ENCODE assay signal across 27 mouse cellular contexts in the genomic region with DNA sequence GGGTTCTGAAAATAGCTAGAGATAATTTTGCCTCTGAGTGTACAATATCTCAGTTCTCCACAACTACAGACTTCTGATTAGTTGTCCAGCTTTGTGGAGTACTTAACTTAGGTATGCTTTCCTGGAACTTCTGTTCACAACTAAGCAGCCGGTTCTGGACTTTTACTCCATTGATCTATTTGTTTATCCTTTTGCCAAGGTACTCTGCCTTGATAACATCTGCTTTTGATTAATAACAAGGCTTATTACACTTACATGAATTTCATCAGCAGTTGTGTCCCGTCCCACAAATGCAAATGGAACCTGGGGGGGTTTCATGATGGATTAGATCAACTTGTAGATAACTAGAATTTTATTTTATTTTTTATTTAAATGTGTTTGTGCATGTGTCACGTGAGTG. TPM values are rescaled to one million over a fixed set of nuclear protein-coding genes. Genes with fewer than 3 reads are reported as not detected.
DNase-seq lines count a peak whose midpoint lies in the region; ATAC-seq and TF ChIP-seq lines count a peak whose summit lies in the region.
"Had no signal": no experiment of that assay in that cellular context is flagged by ENCODE, and none has a peak within 500 bp of the region (broad histone marks: within the 10 kb centered on the region; RNA-seq: fewer than 3 reads in every experiment).

No protein-coding gene starts in this region.

- no peaks in the 10 kb centered on the region for H3K9me3 ChIP-seq in liver, postnatal 0 days (ENCODE audit: low read length)
- no peaks in the 10 kb centered on the region for H3K9me3 ChIP-seq in liver, embryonic 11.5 days (ENCODE audit: control insufficient read depth, low read length)
- H3K9me3 ChIP-seq: G1E had no signal

- H3K79me2 ChIP-seq in liver, adult 2 months (ENCODE audit: control insufficient read depth, insufficient read depth, low read length), result peaks cover 22% of the 10 kb centered on the region

- H3K4me1 ChIP-seq in kidney, adult 2 months (ENCODE audit: control insufficient read depth, insufficient read depth, low read length), result peaks cover 9% of the 10 kb centered on the region; the same call in 1 of the 2 replicates
- peaks cover 10% of the 10 kb centered on the region; the same call in 1 of the 2 replicates for H3K4me1 ChIP-seq in liver, adult 2 months (ENCODE audit: control insufficient read depth, insufficient read depth, low read length)
- H3K4me1 ChIP-seq in liver, postnatal 0 days (ENCODE audit: insufficient read depth), result 0 out of 2 replicates have a peak, but pooled peaks cover 6% of the 10 kb centered on the region
- H3K4me1 ChIP-seq in liver, embryonic 11.5 days (replicated peaks; ENCODE audit: control insufficient read depth, insufficient read depth, low read length), result no peaks in the 10 kb centered on the region

- H3K27ac ChIP-seq in kidney, adult 2 months (ENCODE audit: insufficient read depth, low read depth, low read length), result peak overlapping the region; percentile 100
- H3K27ac ChIP-seq in liver, adult 2 months (replicated peaks; ENCODE audit: insufficient read depth, low read depth, low read length), result peak overlapping the region; percentile 98
- H3K27ac ChIP-seq in liver, postnatal 0 days (ENCODE audit: low read depth), result 0 out of 2 replicates have a peak overlapping the region, but pooled peaks have one; percentile 57
- H3K27ac ChIP-seq in liver, embryonic 11.5 days (ENCODE audit: low read depth, low read length), result no peak overlapping the region

- H3K27me3 ChIP-seq in kidney, adult 2 months (replicated peaks; ENCODE audit: control insufficient read depth, insufficient read depth, low read length), result no peaks in the 10 kb centered on the region; the same call in 1 of the 2 replicates
- H3K27me3 ChIP-seq in liver, adult 2 months (ENCODE audit: control insufficient read depth, insufficient read depth, low read length), result 0 out of 2 replicates have a peak, but pooled peaks cover 3% of the 10 kb centered on the region
- H3K27me3 ChIP-seq in liver, postnatal 0 days (ENCODE audit: insufficient read depth, low read length), result no peaks in the 10 kb centered on the region
- no peaks in the 10 kb centered on the region for H3K27me3 ChIP-seq in liver, embryonic 11.5 days (replicated peaks; ENCODE audit: control insufficient read depth, insufficient read depth, low read length)
- H3K27me3 ChIP-seq: CH12.LX had no signal

- no peak for TF ChIP-seq CTCF in kidney, adult 2 months (conservative IDR thresholded peaks at IDR 0.05; ENCODE audit: insufficient read depth, insufficient read length, low read depth, low read length)
- no peak for TF ChIP-seq CTCF in liver, adult 2 months (IDR thresholded peaks at IDR 0.05; ENCODE audit: low read depth, low read length)
- TF ChIP-seq CTCF in liver, postnatal 0 days (IDR thresholded peaks at IDR 0.05; ENCODE audit: low read depth), result no peak

- peak overlapping the region; percentile 78 for H3K9ac ChIP-seq in liver, adult 2 months (ENCODE audit: low read depth, low read length)
- no peak overlapping the region for H3K9ac ChIP-seq in liver, postnatal 0 days (replicated peaks)
- H3K9ac ChIP-seq in liver, embryonic 11.5 days (ENCODE audit: low read depth, low read length), result no peak overlapping the region

- ATAC-seq in liver, postnatal 0 days, result peak; percentile 53
- ATAC-seq in liver, embryonic 11.5 days (replicated peaks; ENCODE audit: low FRiP score), result no peak
- ATAC-seq: activated CD4-positive, CD25-positive, alpha-beta regulatory T cell, adult 4 months; CD4-positive, CD25-positive, alpha-beta regulatory T cell, adult 4 months; Patski had no signal

- H3K36me3 ChIP-seq in kidney, adult 2 months (ENCODE audit: control insufficient read depth, insufficient read depth, low read length), result peaks cover 2% of the 10 kb centered on the region; the same call in 1 of the 2 replicates
- H3K36me3 ChIP-seq in liver, adult 2 months (ENCODE audit: control insufficient read depth, insufficient read depth, low read length), result peaks cover 31% of the 10 kb centered on the region
- no peaks in the 10 kb centered on the region for H3K36me3 ChIP-seq in liver, postnatal 0 days (replicated peaks; ENCODE audit: insufficient read depth, low read length)
- H3K36me3 ChIP-seq in liver, embryonic 11.5 days (ENCODE audit: control insufficient read depth, insufficient read depth, low read length), result no peaks in the 10 kb centered on the region
- H3K36me3 ChIP-seq: G1E had no signal

- WGBS in kidney, adult 2 months, result 42% methylated on average over 3 of the region's 3 CpGs
- WGBS in liver, adult 2 months, result 13% methylated on average over 3 of the region's 3 CpGs
- 49% methylated on average over 3 of the region's 3 CpGs for WGBS in liver, postnatal 0 days (ENCODE audit: insufficient replicate concordance)
- WGBS in liver, embryonic 11.5 days, result 63% methylated on average over 3 of the region's 3 CpGs

- TF ChIP-seq POLR2A in kidney, adult 2 months (IDR thresholded peaks at IDR 0.05; ENCODE audit: low read depth, low read length), result no peak
- TF ChIP-seq POLR2A in liver, adult 2 months (IDR thresholded peaks at IDR 0.05; ENCODE audit: extremely low read depth, insufficient read depth, low read length), result no peak

- TF ChIP-seq EP300 in liver, postnatal 0 days (IDR thresholded peaks at IDR 0.05; ENCODE audit: low read depth), result no peak

- peak overlapping the region; percentile 50 for H3K4me3 ChIP-seq in kidney, adult 2 months (ENCODE audit: insufficient read depth, low read depth, low read length)
- H3K4me3 ChIP-seq in liver, adult 2 months (ENCODE audit: insufficient read depth, low read depth, low read length), result peak overlapping the region; percentile 53
- H3K4me3 ChIP-seq in liver, postnatal 0 days (ENCODE audit: low read depth, low read length), result no peak overlapping the region
- no peak overlapping the region for H3K4me3 ChIP-seq in liver, embryonic 11.5 days (ENCODE audit: low read depth, low read length)

- no peak for DNase-seq in kidney, adult 2 months
- no peak for DNase-seq in kidney, postnatal 36 days
- DNase-seq in liver, adult 2 months (ENCODE audit: extremely low read depth, low read depth, low spot score), result peak; percentile 97
- no peak for DNase-seq in liver
- no peak for DNase-seq in liver, postnatal 0 days
- no peak for DNase-seq in liver, embryonic 11.5 days (ENCODE audit: low spot score)
- DNase-seq: adrenal gland, adult 2 months; adrenal gland, adult 8-10 months; adrenal gland, postnatal 10 days; adrenal gland, postnatal 14 days; adrenal gland, postnatal 25 days; adrenal gland, postnatal 36 days; B cell, adult 2 months; cerebellum, adult 11 months; cerebellum, adult 11-12 months; cerebellum, adult 18-20 months had no signal

- H3K4me2 ChIP-seq in liver, postnatal 0 days (ENCODE audit: low read depth, low read length), result no peak overlapping the region
- no peak overlapping the region for H3K4me2 ChIP-seq in liver, embryonic 11.5 days

RNA-seq across cellular contexts. Expression of a gene that starts 3.8 kb away (rescaled TPM):
- polyA plus RNA-seq in kidney, adult 2 months (2012; rRNA removed), result 138 and 191 TPM in 2 replicates
- total RNA-seq in liver, adult 2 months (2014; rRNA removed), result 233 and 277 TPM in 2 replicates
- polyA plus RNA-seq in liver, adult 2 months (2012; rRNA removed), result 54.6 and 56.1 TPM in 2 replicates
- 6.0 and 6.5 TPM in 2 replicates for polyA plus RNA-seq in liver, postnatal 0 days (2015; fragmentation: Nextera tagmentation; extraction: Ambion mirVana)
- polyA plus RNA-seq in liver, embryonic 11.5 days (2014; fragmentation: Nextera tagmentation; extraction: Ambion mirVana), result not detected in 2 replicates
- total RNA-seq: adrenal gland, adult 8-10 months; adrenal gland, postnatal 25 days; CH12.LX; MEL had no signal
- polyA plus RNA-seq: activated CD4-positive, CD25-positive, alpha-beta regulatory T cell, adult 4 months; adrenal gland, adult 2 months; brain, embryonic 14.5 days; G1E had no signal

RNA-seq across cellular contexts. Expression of a gene that starts 33.4 kb away (rescaled TPM):
- 0.11 and 0.16 TPM in 2 replicates for polyA plus RNA-seq in kidney, adult 2 months (2012; rRNA removed)
- 0.28 and 0.40 TPM in 2 replicates for total RNA-seq in liver, adult 2 months (2014; rRNA removed)
- 0.14 TPM in 1 of 2 replicates, not detected in the other for polyA plus RNA-seq in liver, adult 2 months (2012; rRNA removed)
- not detected in 2 replicates for polyA plus RNA-seq in liver, postnatal 0 days (2015; fragmentation: Nextera tagmentation; extraction: Ambion mirVana)
- not detected in 2 replicates for polyA plus RNA-seq in liver, embryonic 11.5 days (2014; fragmentation: Nextera tagmentation; extraction: Ambion mirVana)
- total RNA-seq: adrenal gland, adult 18-20 months; adrenal gland, adult 2 months; adrenal gland, adult 8-10 months; adrenal gland, postnatal 10 days; adrenal gland, postnatal 14 days; adrenal gland, postnatal 25 days; adrenal gland, postnatal 36 days; adrenal gland, postnatal 4 days; CH12.LX; ES-E14; MEL had no signal
- polyA plus RNA-seq: activated CD4-positive, CD25-positive, alpha-beta regulatory T cell, adult 4 months; adrenal gland, adult 2 months; brain, embryonic 14.5 days; C2C12; CD4-positive, CD25-positive, alpha-beta regulatory T cell, adult 4 months; G1E; Patski had no signal

RNA-seq across cellular contexts. Expression of a gene that starts 37.1 kb away (rescaled TPM):
- 2.0 and 2.5 TPM in 2 replicates for polyA plus RNA-seq in kidney, adult 2 months (2012; rRNA removed)
- total RNA-seq in liver, adult 2 months (2014; rRNA removed), result 91.4 and 132 TPM in 2 replicates
- 41.7 and 68.7 TPM in 2 replicates for polyA plus RNA-seq in liver, adult 2 months (2012; rRNA removed)
- polyA plus RNA-seq in liver, postnatal 0 days (2015; fragmentation: Nextera tagmentation; extraction: Ambion mirVana), result 248 and 262 TPM in 2 replicates
- 0.23 and 0.78 TPM in 2 replicates for polyA plus RNA-seq in liver, embryonic 11.5 days (2014; fragmentation: Nextera tagmentation; extraction: Ambion mirVana)
- total RNA-seq: adrenal gland, adult 18-20 months; adrenal gland, postnatal 25 days; ES-E14; MEL had no signal
- polyA plus RNA-seq: activated CD4-positive, CD25-positive, alpha-beta regulatory T cell, adult 4 months; adrenal gland, adult 2 months; C2C12; CD4-positive, CD25-positive, alpha-beta regulatory T cell, adult 4 months; G1E had no signal

RNA-seq across cellular contexts. Expression of a gene that starts 41.0 kb away (rescaled TPM):
- not detected in 2 replicates for polyA plus RNA-seq in kidney, adult 2 months (2012; rRNA removed)
- total RNA-seq in liver, adult 2 months (2014; rRNA removed), result 0.09 TPM in 1 of 2 replicates, not detected in the other
- 0.05 TPM in 1 of 2 replicates, not detected in the other for polyA plus RNA-seq in liver, adult 2 months (2012; rRNA removed)
- polyA plus RNA-seq in liver, postnatal 0 days (2015; fragmentation: Nextera tagmentation; extraction: Ambion mirVana), result not detected in 2 replicates
- polyA plus RNA-seq in liver, embryonic 11.5 days (2014; fragmentation: Nextera tagmentation; extraction: Ambion mirVana), result not detected in 2 replicates
- total RNA-seq: adrenal gland, adult 18-20 months; adrenal gland, adult 2 months; adrenal gland, adult 8-10 months; adrenal gland, postnatal 10 days; adrenal gland, postnatal 14 days; adrenal gland, postnatal 25 days; adrenal gland, postnatal 36 days; adrenal gland, postnatal 4 days; CH12.LX; ES-E14; MEL had no signal
- polyA plus RNA-seq: activated CD4-positive, CD25-positive, alpha-beta regulatory T cell, adult 4 months; adrenal gland, adult 2 months; brain, embryonic 14.5 days; C2C12; CD4-positive, CD25-positive, alpha-beta regulatory T cell, adult 4 months; G1E; Patski had no signal

RNA-seq across cellular contexts. Expression of a gene that starts 58.7 kb away (rescaled TPM):
- 1,454 and 1,674 TPM in 2 replicates for polyA plus RNA-seq in kidney, adult 2 months (2012; rRNA removed)
- 146 and 154 TPM in 2 replicates for total RNA-seq in liver, adult 2 months (2014; rRNA removed)
- 67.6 and 93.4 TPM in 2 replicates for polyA plus RNA-seq in liver, adult 2 months (2012; rRNA removed)
- polyA plus RNA-seq in liver, postnatal 0 days (2015; fragmentation: Nextera tagmentation; extraction: Ambion mirVana), result 16.3 and 20.3 TPM in 2 replicates
- polyA plus RNA-seq in liver, embryonic 11.5 days (2014; fragmentation: Nextera tagmentation; extraction: Ambion mirVana), result 0.19 and 0.25 TPM in 2 replicates
- total RNA-seq: adrenal gland, postnatal 25 days; adrenal gland, postnatal 36 days; CH12.LX; ES-E14; MEL had no signal
- polyA plus RNA-seq: activated CD4-positive, CD25-positive, alpha-beta regulatory T cell, adult 4 months; adrenal gland, adult 2 months; brain, embryonic 14.5 days; C2C12; CD4-positive, CD25-positive, alpha-beta regulatory T cell, adult 4 months; G1E had no signal

Comparison
In these comparisons a context has a peak if more than half of its experiments do, and no peak if none do; other contexts are left out.
1. H3K4me3 ChIP-seq: peak in kidney, adult 2 months (single experiment) and liver, adult 2 months (single experiment); none in liver, postnatal 0 days (single experiment) and liver, embryonic 11.5 days (single experiment).
2. RNA of a gene that starts 37.1 kb away (polyA plus RNA-seq): 248 to 262 TPM in liver, postnatal 0 days and 41.7 to 68.7 TPM in liver, adult 2 months; 2.0 to 2.5 TPM in kidney, adult 2 months and 0.23 to 0.78 TPM in liver, embryonic 11.5 days; every median in the first group is over 10 times any median in the second.